Mouse (Mus musculus): Measurements from ENCODE around the gene Uaca. TPM values are rescaled to one million over a fixed set of nuclear protein-coding genes. Genes with fewer than 3 reads are reported as not detected.

The Uaca gene
- polyA plus RNA-seq, 1 experiment from 2014 or later: 15.2 TPM

GRCm38 (mm10) chr9:60861030-60861429 lies 66.7 kb downstream of the Uaca start:
- H3K9me3 ChIP-seq (ENCODE audit: control insufficient read depth, low read length): no peaks in the 10 kb centered on the region
- no peak for ATAC-seq (ENCODE audit: low FRiP score)
- H3K9ac ChIP-seq: no peak overlapping the region
- no peaks in the 10 kb centered on the region for H3K36me3 ChIP-seq (replicated peaks; ENCODE audit: control insufficient read depth, insufficient read depth)
- H3K4me2 ChIP-seq (replicated peaks): no peak overlapping the region
- no peak for DNase-seq (ENCODE audit: low spot score)
- H3K27me3 ChIP-seq (ENCODE audit: control insufficient read depth, insufficient read depth, low read length): no peaks in the 10 kb centered on the region
- H3K4me1 ChIP-seq (replicated peaks; ENCODE audit: control insufficient read depth, insufficient read depth, low read length): peaks cover 4% of the 10 kb centered on the region; the same call in 1 of the 2 replicates
- WGBS: 70% methylated on average over 5 of the region's 5 CpGs
- no peak overlapping the region; the same call in 1 of the 2 replicates for H3K27ac ChIP-seq
- H3K4me3 ChIP-seq (replicated peaks; ENCODE audit: low read length): no peak overlapping the region

- 88% methylated on average over 9 of the region's 9 CpGs for WGBS
- Histone ChIP-seq H3K9ac (no peak overlapping the region), H3K4me3 (replicated peaks; ENCODE audit: low read length) (no peak overlapping the region), H3K36me3 (replicated peaks; ENCODE audit: control insufficient read depth, insufficient read depth) (no peaks in the 10 kb centered on the region), H3K27ac (no peak overlapping the region), H3K4me1 (replicated peaks; ENCODE audit: control insufficient read depth, insufficient read depth, low read length) (peaks cover 4% of the 10 kb centered on the region; the same call in 1 of the 2 replicates), H3K9me3 (ENCODE audit: control insufficient read depth, low read length) (no peaks in the 10 kb centered on the region), H3K4me2 (replicated peaks) (no peak overlapping the region), H3K27me3 (ENCODE audit: control insufficient read depth, insufficient read depth, low read length) (no peaks in the 10 kb centered on the region)
- ATAC-seq (ENCODE audit: low FRiP score) (no peak), DNase-seq (ENCODE audit: low spot score) (no peak)
These were observed 70.3 kb downstream of the Uaca start for GRCm38 (mm10) chr9:60864664-60865063.

GRCm38 (mm10) chr9:60865866-60866265 lies 71.5 kb downstream of the Uaca start:
- peaks cover 4% of the 10 kb centered on the region; the same call in 1 of the 2 replicates for H3K4me1 ChIP-seq (replicated peaks; ENCODE audit: control insufficient read depth, insufficient read depth, low read length)
- H3K4me2 ChIP-seq (replicated peaks): no peak overlapping the region
- no peaks in the 10 kb centered on the region for H3K9me3 ChIP-seq (ENCODE audit: control insufficient read depth, low read length)
- no peak overlapping the region for H3K4me3 ChIP-seq (replicated peaks; ENCODE audit: low read length)
- H3K27ac ChIP-seq: no peak overlapping the region
- no peak for DNase-seq (ENCODE audit: low spot score)
- no peak for ATAC-seq (ENCODE audit: low FRiP score)
- H3K9ac ChIP-seq: no peak overlapping the region
- 21% methylated on average over 4 of the region's 4 CpGs for WGBS
- H3K27me3 ChIP-seq (ENCODE audit: control insufficient read depth, insufficient read depth, low read length): no peaks in the 10 kb centered on the region
- no peaks in the 10 kb centered on the region for H3K36me3 ChIP-seq (replicated peaks; ENCODE audit: control insufficient read depth, insufficient read depth)

GRCm38 (mm10) chr9:60870451-60870850 lies 76.1 kb downstream of the Uaca start:
- Histone ChIP-seq H3K9me3 (ENCODE audit: control insufficient read depth, low read length) (no peaks in the 10 kb centered on the region), H3K27ac (no peak overlapping the region), H3K4me3 (replicated peaks; ENCODE audit: low read length) (no peak overlapping the region), H3K4me2 (replicated peaks) (no peak overlapping the region), H3K9ac (no peak overlapping the region), H3K27me3 (ENCODE audit: control insufficient read depth, insufficient read depth, low read length) (no peaks in the 10 kb centered on the region), H3K4me1 (replicated peaks; ENCODE audit: control insufficient read depth, insufficient read depth, low read length) (peaks cover 5% of the 10 kb centered on the region; the same call in 1 of the 2 replicates), H3K36me3 (replicated peaks; ENCODE audit: control insufficient read depth, insufficient read depth) (no peaks in the 10 kb centered on the region)
- 79% methylated on average over 18 of the region's 18 CpGs for WGBS
- ATAC-seq (ENCODE audit: low FRiP score) (no peak), DNase-seq (ENCODE audit: low spot score) (no peak)

GRCm38 (mm10) chr9:60870919-60871503 lies 76.7 kb downstream of the Uaca start:
- ATAC-seq (ENCODE audit: low FRiP score) (no peak), DNase-seq (ENCODE audit: low spot score) (no peak)
- Histone ChIP-seq H3K4me2 (replicated peaks) (no peak overlapping the region), H3K9me3 (ENCODE audit: control insufficient read depth, low read length) (no peaks in the 10 kb centered on the region), H3K4me1 (replicated peaks; ENCODE audit: control insufficient read depth, insufficient read depth, low read length) (peaks cover 6% of the 10 kb centered on the region; the same call in 1 of the 2 replicates), H3K36me3 (replicated peaks; ENCODE audit: control insufficient read depth, insufficient read depth) (no peaks in the 10 kb centered on the region), H3K27me3 (ENCODE audit: control insufficient read depth, insufficient read depth, low read length) (no peaks in the 10 kb centered on the region), H3K4me3 (replicated peaks; ENCODE audit: low read length) (no peak overlapping the region), H3K9ac (no peak overlapping the region), H3K27ac (no peak overlapping the region)
- WGBS: 91% methylated on average over 28 of the region's 28 CpGs

GRCm38 (mm10) chr9:60873257-60874054 lies 79.1 kb downstream of the Uaca start:
- Histone ChIP-seq H3K27ac (no peak overlapping the region), H3K4me3 (replicated peaks; ENCODE audit: low read length) (no peak overlapping the region), H3K4me2 (replicated peaks) (no peak overlapping the region), H3K36me3 (replicated peaks; ENCODE audit: control insufficient read depth, insufficient read depth) (no peaks in the 10 kb centered on the region), H3K9ac (no peak overlapping the region), H3K4me1 (replicated peaks; ENCODE audit: control insufficient read depth, insufficient read depth, low read length) (peaks cover 20% of the 10 kb centered on the region), H3K9me3 (ENCODE audit: control insufficient read depth, low read length) (no peaks in the 10 kb centered on the region), H3K27me3 (ENCODE audit: control insufficient read depth, insufficient read depth, low read length) (no peaks in the 10 kb centered on the region)
- DNase-seq (ENCODE audit: low spot score): no peak
- no peak for ATAC-seq (ENCODE audit: low FRiP score)
- 68% methylated on average over 13 of the region's 13 CpGs for WGBS

- no peak overlapping the region for H3K4me3 ChIP-seq (replicated peaks; ENCODE audit: low read length)
- peaks cover 23% of the 10 kb centered on the region for H3K4me1 ChIP-seq (replicated peaks; ENCODE audit: control insufficient read depth, insufficient read depth, low read length)
- WGBS: 90% methylated on average over 8 of the region's 8 CpGs
- DNase-seq (ENCODE audit: low spot score) (no peak), ATAC-seq (ENCODE audit: low FRiP score) (no peak)
- H3K27me3 ChIP-seq (ENCODE audit: control insufficient read depth, insufficient read depth, low read length): no peaks in the 10 kb centered on the region
- H3K9ac ChIP-seq: no peak overlapping the region
- no peak overlapping the region for H3K4me2 ChIP-seq (replicated peaks)
- no peak overlapping the region for H3K27ac ChIP-seq
- H3K36me3 ChIP-seq (replicated peaks; ENCODE audit: control insufficient read depth, insufficient read depth): no peaks in the 10 kb centered on the region
- no peaks in the 10 kb centered on the region for H3K9me3 ChIP-seq (ENCODE audit: control insufficient read depth, low read length)
These were observed 79.7 kb downstream of the Uaca start for GRCm38 (mm10) chr9:60874055-60874392.

- DNase-seq (ENCODE audit: low spot score): no peak
- no peaks in the 10 kb centered on the region; the same call in 1 of the 2 replicates for H3K36me3 ChIP-seq (replicated peaks; ENCODE audit: control insufficient read depth, insufficient read depth)
These were observed 81.7 kb downstream of the Uaca start for GRCm38 (mm10) chr9:60876085-60876484.

GRCm38 (mm10) chr9:60876531-60876930 lies 82.2 kb downstream of the Uaca start:
- Histone ChIP-seq H3K27ac (no peak overlapping the region), H3K27me3 (ENCODE audit: control insufficient read depth, insufficient read depth, low read length) (no peaks in the 10 kb centered on the region), H3K9me3 (ENCODE audit: control insufficient read depth, low read length) (no peaks in the 10 kb centered on the region), H3K4me3 (replicated peaks; ENCODE audit: low read length) (no peak overlapping the region), H3K36me3 (replicated peaks; ENCODE audit: control insufficient read depth, insufficient read depth) (no peaks in the 10 kb centered on the region; the same call in 1 of the 2 replicates), H3K9ac (0 out of 2 replicates have a peak overlapping the region, but pooled peaks have one; percentile 20), H3K4me2 (replicated peaks) (no peak overlapping the region), H3K4me1 (replicated peaks; ENCODE audit: control insufficient read depth, insufficient read depth, low read length) (peaks cover 23% of the 10 kb centered on the region)
- ATAC-seq (ENCODE audit: low FRiP score) (no peak), DNase-seq (ENCODE audit: low spot score) (no peak)
- WGBS: 42% methylated on average over 8 of the region's 8 CpGs

More at GRCm38 (mm10) chr9:60876085-60876484, 81.7 kb downstream of the Uaca start:
- no peak for ATAC-seq (ENCODE audit: low FRiP score)
- no peak overlapping the region for H3K9ac ChIP-seq
- no peak overlapping the region for H3K27ac ChIP-seq
- no peak overlapping the region for H3K4me3 ChIP-seq (replicated peaks; ENCODE audit: low read length)
- no peaks in the 10 kb centered on the region for H3K9me3 ChIP-seq (ENCODE audit: control insufficient read depth, low read length)
- H3K4me1 ChIP-seq (replicated peaks; ENCODE audit: control insufficient read depth, insufficient read depth, low read length): peaks cover 23% of the 10 kb centered on the region
- no peak overlapping the region for H3K4me2 ChIP-seq (replicated peaks)
- 33% methylated on average over 9 of the region's 9 CpGs for WGBS
- no peaks in the 10 kb centered on the region for H3K27me3 ChIP-seq (ENCODE audit: control insufficient read depth, insufficient read depth, low read length)
